ENCODE assay signal across 9 mouse cellular contexts in genomic region chr12:16009822-16010620, GRCm38 (mm10).
DNase-seq lines count a peak whose midpoint lies in the region; ATAC-seq and TF ChIP-seq lines count a peak whose summit lies in the region.
"Had no signal": no experiment of that assay in that cellular context is flagged by ENCODE, and none has a peak within 500 bp of the region (broad histone marks: within the 10 kb centered on the region; RNA-seq: fewer than 3 reads in every experiment).

No protein-coding gene starts in this region.

- no peak for TF ChIP-seq EP300 in heart, postnatal 0 days (IDR thresholded peaks at IDR 0.05; ENCODE audit: low read depth)
- TF ChIP-seq EP300 in liver, postnatal 0 days (IDR thresholded peaks at IDR 0.05; ENCODE audit: low read depth): no peak

- H3K27me3 ChIP-seq in heart, postnatal 0 days (ENCODE audit: control insufficient read depth, insufficient read depth, low read length): no peaks in the 10 kb centered on the region
- no peaks in the 10 kb centered on the region for H3K27me3 ChIP-seq in liver, postnatal 0 days (ENCODE audit: insufficient read depth, low read length)
- H3K27me3 ChIP-seq: limb, embryonic 13.5 days had no signal

- peak overlapping the region; percentile 78 for H3K27ac ChIP-seq in heart, postnatal 0 days (ENCODE audit: low read depth)
- H3K27ac ChIP-seq in liver, postnatal 0 days (ENCODE audit: low read depth): no peak overlapping the region
- H3K27ac ChIP-seq: limb, embryonic 13.5 days had no signal

- 62% methylated on average over 10 of the region's 10 CpGs for WGBS in heart, postnatal 0 days
- WGBS in liver, postnatal 0 days (ENCODE audit: insufficient replicate concordance): 82% methylated on average over 10 of the region's 10 CpGs

- no peak overlapping the region for H3K4me3 ChIP-seq in heart, postnatal 0 days (ENCODE audit: low read depth, low read length)
- no peak overlapping the region for H3K4me3 ChIP-seq in liver, postnatal 0 days (ENCODE audit: low read depth, low read length)
- H3K4me3 ChIP-seq: limb, embryonic 13.5 days had no signal

- H3K36me3 ChIP-seq in heart, postnatal 0 days (replicated peaks; ENCODE audit: control insufficient read depth, insufficient read depth, low read length): no peaks in the 10 kb centered on the region
- no peaks in the 10 kb centered on the region for H3K36me3 ChIP-seq in liver, postnatal 0 days (replicated peaks; ENCODE audit: insufficient read depth, low read length)
- H3K36me3 ChIP-seq: limb, embryonic 13.5 days had no signal

- ATAC-seq in heart, postnatal 0 days (ENCODE audit: insufficient read depth, low read depth): no peak
- no peak for ATAC-seq in erythroid progenitor cell, adult 5-6 weeks (replicated peaks; ENCODE audit: low FRiP score, poor library complexity, severe bottlenecking)
- ATAC-seq in liver, postnatal 0 days: no peak

- no peak overlapping the region for H3K9ac ChIP-seq in heart, postnatal 0 days (replicated peaks; ENCODE audit: low read depth, low read length)
- H3K9ac ChIP-seq in liver, postnatal 0 days (replicated peaks): no peak overlapping the region
- H3K9ac ChIP-seq: limb, embryonic 13.5 days had no signal

- no peak for TF ChIP-seq CTCF in heart, postnatal 0 days (IDR thresholded peaks at IDR 0.05; ENCODE audit: low read depth)
- no peak for TF ChIP-seq CTCF in liver, postnatal 0 days (IDR thresholded peaks at IDR 0.05; ENCODE audit: low read depth)

- H3K4me2 ChIP-seq in heart, postnatal 0 days (ENCODE audit: low read depth, low read length): no peak overlapping the region
- H3K4me2 ChIP-seq in liver, postnatal 0 days (ENCODE audit: low read depth, low read length): no peak overlapping the region
- H3K4me2 ChIP-seq: limb, embryonic 13.5 days had no signal

- no peaks in the 10 kb centered on the region for H3K9me3 ChIP-seq in heart, postnatal 0 days (replicated peaks; ENCODE audit: control insufficient read depth, low read length)
- no peaks in the 10 kb centered on the region for H3K9me3 ChIP-seq in liver, postnatal 0 days (ENCODE audit: low read length)
- H3K9me3 ChIP-seq: limb, embryonic 13.5 days had no signal

- H3K4me1 ChIP-seq in heart, postnatal 0 days (ENCODE audit: control insufficient read depth, insufficient read depth): peaks cover 54% of the 10 kb centered on the region
- peaks cover 12% of the 10 kb centered on the region for H3K4me1 ChIP-seq in liver, postnatal 0 days (ENCODE audit: insufficient read depth)

- DNase-seq in gastrocnemius, postnatal 25 days: peak; percentile 19
- no peak for DNase-seq in gastrocnemius, adult 18-20 months (ENCODE audit: low spot score)
- peak; percentile 9 for DNase-seq in right cerebral cortex, adult 18-20 months
- no peak for DNase-seq in right cerebral cortex, postnatal 36 days (ENCODE audit: low spot score in 2 of 2)
- peak; percentile 15 for DNase-seq in heart, postnatal 0 days (ENCODE audit: low spot score)
- DNase-seq in liver, postnatal 0 days: no peak
- DNase-seq in left cerebral cortex, adult 11 months (ENCODE audit: low spot score): no peak

Comparison
In these comparisons a context has a peak if more than half of its experiments do, and no peak if none do; other contexts are left out.
1. DNase-seq: peak in gastrocnemius, postnatal 25 days (single experiment), right cerebral cortex, adult 18-20 months (single experiment) and heart, postnatal 0 days (single experiment); none in gastrocnemius, adult 18-20 months (single experiment), right cerebral cortex, postnatal 36 days (0 of 2), liver, postnatal 0 days (single experiment) and left cerebral cortex, adult 11 months (single experiment).